Mouse (Mus musculus): Measurements from ENCODE around the gene Rnft1.
"Not testable (repeated sequence)": the region's sequence is repeated elsewhere in the genome, so short reads cannot be mapped to it uniquely, and the experiment has no call there.

Gene Rnft1

DNA sequence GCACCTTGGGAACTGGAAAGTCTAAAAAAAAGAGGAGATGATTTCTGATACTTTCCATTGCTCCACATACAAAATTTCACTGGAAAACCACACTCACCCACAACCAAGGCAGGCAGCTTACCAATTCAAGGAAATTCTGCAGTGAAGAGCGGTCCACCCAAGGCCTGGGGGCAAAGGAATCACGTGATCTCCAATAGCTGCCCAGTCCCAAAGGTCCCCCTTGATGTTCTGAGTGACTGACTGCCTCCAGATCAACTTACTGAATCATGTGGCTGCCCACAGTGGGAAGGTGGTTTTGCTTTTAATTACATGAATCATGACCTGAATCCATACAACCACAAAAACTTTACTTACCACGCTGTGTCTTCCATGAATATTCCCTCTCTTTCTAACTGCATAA lies 32.8 kb downstream of the Rnft1 start:
- in situ Hi-C loops (cut with MboI; ENCODE audit: low sequenced_read_pairs), result no loop called here

DNA sequence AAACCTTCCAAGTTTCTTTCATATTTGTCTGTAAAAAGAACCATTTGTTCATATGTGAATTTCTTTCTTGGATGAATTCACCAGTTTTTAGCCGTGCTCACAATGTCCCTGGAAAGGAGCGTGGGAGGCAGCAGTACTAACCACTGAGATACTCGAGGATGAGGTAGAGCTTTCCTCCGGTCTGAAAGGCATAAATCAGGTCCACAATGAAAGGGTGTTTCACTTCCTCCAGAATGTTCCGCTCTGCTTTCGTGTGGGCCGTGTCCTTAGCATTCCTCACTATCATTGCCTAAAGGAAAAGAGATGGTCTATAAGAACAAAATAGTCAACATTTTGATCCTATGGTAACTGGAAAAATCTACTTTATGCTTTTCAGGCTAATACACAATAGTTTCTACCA lies 35.3 kb downstream of the Rnft1 start:
- in situ Hi-C loops (cut with MboI; ENCODE audit: low sequenced_read_pairs), result no loop called here

DNA sequence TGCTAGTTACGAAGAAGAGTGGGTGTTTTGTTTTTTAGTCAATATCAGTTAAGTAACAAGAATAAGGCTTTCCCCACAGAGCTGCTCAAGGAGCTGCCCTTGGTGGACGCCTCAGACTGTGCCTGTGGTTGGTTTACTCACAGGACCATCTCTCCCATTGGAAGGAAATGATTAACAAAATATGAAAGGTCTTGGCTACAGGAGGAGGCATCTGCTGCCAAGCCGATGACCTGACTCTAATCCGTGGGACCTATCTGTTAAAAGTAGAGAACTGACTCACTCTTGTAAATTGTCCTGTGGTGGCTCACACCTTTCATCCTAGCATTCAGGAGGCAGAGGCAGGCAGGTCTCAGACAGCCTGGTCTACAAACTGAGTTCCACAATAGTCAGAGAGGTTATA lies 43.1 kb downstream of the Rnft1 start:
- in situ Hi-C loops (cut with MboI; ENCODE audit: low sequenced_read_pairs), result no loop called here

DNA sequence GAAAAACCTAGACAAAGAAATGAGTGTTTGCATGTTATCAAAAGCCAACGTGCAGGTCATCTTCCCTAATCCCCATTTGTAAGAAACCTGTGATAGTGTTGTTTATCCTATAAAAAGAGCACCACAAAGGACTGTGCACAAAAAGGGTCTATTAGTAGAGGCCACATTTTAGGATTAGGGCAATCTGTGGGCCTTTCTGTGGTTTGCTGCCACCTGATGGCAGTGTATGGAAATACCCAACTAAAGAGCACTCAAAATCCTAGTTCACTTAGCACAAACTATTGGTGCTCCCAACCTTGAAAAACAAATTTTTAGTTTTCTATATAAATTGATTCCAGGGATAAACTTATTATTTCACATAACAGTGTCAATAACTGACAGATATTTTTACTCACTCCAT lies 48.4 kb downstream of the Rnft1 start:
- in situ Hi-C loops (cut with MboI; ENCODE audit: low sequenced_read_pairs), result no loop called here

GRCm38 (mm10) chr11:86533302-86533701 lies 48.8 kb downstream of the Rnft1 start:
- in situ Hi-C loops (cut with MboI; ENCODE audit: low sequenced_read_pairs), result not testable (repeated sequence)

GRCm38 (mm10) chr11:86534201-86534910 lies 49.9 kb downstream of the Rnft1 start:
- in situ Hi-C loops (cut with MboI; ENCODE audit: low sequenced_read_pairs), result no loop called here

DNA sequence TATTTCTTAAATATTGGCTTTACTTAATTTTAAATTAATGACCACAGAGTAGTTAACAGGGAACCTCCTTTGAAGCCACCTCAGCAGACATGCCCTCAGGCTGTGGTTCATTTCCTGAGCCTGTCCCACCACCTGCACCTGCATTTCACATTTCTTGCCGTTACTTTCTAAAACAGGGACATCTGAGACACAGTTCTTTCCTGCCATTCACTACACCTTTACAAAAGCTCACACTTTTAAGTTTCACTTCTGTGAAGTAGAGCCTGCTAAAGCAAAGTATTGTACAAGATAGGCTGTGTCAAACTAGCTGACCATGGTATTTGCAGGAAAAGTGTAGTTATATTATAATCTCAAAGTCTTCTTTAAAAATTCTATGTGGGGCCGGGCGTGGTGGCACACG lies 54.3 kb downstream of the Rnft1 start:
- in situ Hi-C loops (cut with MboI; ENCODE audit: low sequenced_read_pairs), result no loop called here

DNA sequence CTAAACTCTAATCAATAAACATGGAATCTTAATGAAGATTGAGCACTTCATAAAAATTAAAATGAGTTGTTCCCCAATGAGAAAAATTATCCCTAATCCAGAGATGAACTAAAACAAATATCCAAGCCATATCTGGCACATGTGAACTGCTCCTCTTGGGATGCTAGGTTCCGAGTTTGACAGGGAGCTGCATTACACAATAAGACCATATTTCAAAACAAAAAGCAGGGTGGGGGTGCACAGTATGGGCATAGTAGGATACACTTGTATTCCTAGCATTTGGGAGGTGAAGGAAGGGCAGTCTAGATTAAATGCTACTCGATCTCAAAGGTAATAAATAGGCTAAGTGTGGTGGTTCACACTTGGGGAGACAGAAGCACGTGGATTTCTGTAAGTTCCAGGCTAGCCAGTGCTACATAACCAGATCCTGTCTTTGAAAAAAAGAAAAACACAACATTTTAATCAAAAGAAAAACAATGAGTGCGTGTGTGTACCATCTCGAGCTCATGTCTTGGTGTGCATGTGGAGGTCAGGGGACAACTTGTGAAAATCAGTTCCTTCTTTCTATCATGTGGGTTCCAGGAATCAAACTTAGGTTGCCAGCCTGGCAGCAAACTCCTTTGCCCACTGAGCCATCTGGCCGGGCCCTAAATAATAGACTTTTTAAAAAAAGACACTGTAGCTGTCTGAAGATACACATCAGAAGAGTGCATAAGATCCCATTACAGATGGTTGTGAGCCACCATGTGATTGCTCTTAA lies 55.4 kb downstream of the Rnft1 start:
- in situ Hi-C loops (cut with MboI; ENCODE audit: low sequenced_read_pairs), result no loop called here

DNA sequence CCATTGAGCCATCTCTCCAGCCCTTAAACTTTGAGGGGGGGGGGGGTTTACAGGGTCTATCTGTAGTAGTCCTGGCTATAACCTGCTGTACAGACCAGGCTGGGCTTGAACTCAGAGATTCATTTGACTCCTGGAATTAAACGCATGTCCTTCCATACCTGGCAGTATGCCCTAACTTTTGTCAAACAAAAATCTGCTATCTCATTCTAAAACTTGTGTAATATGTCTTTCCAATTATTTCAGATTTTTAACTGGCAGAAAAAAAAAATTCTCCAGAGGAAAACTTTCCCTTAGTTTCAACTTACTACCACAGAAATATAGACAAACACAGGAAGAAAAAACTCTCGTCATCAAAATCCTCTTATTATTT lies 56.0 kb downstream of the Rnft1 start:
- in situ Hi-C loops (cut with MboI; ENCODE audit: low sequenced_read_pairs), result no loop called here

GRCm38 (mm10) chr11:86542851-86543250 lies 58.4 kb downstream of the Rnft1 start:
- in situ Hi-C loops (cut with MboI; ENCODE audit: low sequenced_read_pairs), result no loop called here

GRCm38 (mm10) chr11:86543960-86544638 lies 59.6 kb downstream of the Rnft1 start:
- in situ Hi-C loops (cut with MboI; ENCODE audit: low sequenced_read_pairs), result no loop called here

DNA sequence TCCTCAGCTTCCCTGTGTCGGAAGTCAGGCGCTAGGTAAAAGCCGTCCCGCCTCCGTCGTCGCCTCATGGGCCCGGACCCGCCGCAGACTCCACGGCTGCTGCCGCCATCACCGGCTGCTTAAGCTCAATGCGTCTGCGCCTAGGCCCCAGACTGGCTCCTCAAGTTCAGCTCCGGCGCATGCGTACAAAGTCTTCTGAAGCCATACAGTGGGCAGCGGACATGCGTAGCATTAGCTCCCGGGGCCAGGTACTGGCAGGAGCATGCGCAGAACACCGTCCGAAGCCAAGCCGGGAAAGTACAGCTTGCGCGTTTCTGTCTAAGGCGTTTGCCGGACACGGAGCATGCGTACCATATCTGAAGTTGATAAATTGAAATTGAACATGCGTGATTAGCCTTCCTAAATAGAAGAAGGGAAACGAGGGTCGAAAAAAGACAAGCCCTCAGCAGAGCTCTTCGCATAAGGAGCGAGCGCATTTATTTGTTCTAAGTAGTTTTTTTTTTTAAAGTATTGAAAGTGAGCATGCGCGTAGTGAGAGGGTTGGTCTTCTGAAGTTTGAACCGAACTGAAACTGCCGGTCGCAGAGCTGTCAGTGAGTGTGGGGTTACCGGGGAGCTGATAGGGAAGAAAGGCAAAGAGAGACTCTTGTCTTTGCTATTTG lies 60.3 kb downstream of the Rnft1 start, which contains the start of the genes Rps6kb1 and Tubd1:
Gene Rps6kb1 (minus strand): TSS at position 167 of the 661 bp plus-strand sequence.
Gene Tubd1 (plus strand): TSS at position 353 of the 661 bp plus-strand sequence.
- in situ Hi-C loops (cut with MboI; ENCODE audit: low sequenced_read_pairs), result no loop called here

DNA sequence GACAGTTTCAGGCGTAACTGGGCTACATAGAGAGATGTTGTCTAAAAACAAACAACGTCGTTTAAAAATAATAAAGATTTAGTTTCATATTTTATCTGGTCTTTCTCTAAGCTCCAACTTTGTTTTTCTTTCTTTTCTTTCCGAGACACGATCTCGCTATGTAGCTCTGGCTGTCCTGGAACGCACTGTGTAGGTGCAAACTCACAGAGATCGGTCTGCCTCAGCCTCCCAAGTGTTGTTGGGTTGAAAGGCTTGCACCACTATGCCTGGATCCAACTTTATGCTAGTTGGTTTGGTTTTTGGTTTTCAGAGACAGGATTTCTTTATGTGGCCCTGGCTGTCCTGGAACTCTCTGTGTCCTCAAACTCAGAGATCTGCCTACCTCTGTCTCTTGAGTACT lies 61.1 kb downstream of the Rnft1 start:
- in situ Hi-C loops (cut with MboI; ENCODE audit: low sequenced_read_pairs), result no loop called here

- in situ Hi-C loops (cut with MboI; ENCODE audit: low sequenced_read_pairs), result no loop called here
Measured at GRCm38 (mm10) chr11:86547412-86547811, 63.0 kb downstream of the Rnft1 start.
